Mouse (Mus musculus) forebrain, embryonic 14.5 days (tissue): ENCODE measurements around the gene Ccdc188. TPM values are rescaled to one million over a fixed set of nuclear protein-coding genes. Genes with fewer than 3 reads are reported as not detected.

Experiments
- ATAC-seq: fragments of 200-750 bp; cut with Nextera tagmentation; 2 replicates; pipeline ENCODE4 v1.8.0; 2017; ENCODE audit warnings: mild to moderate bottlenecking, moderate library complexity
- DNase-seq: peaks from one replicate; pipeline ENCODE4 v3.0.0-alpha.2; 2015; ENCODE audit warnings: low spot score
- H3K27ac ChIP-seq: fragments of 300-500 bp; sonication (generic); 2 replicates; pipeline ENCODE4 v1.5.1; 2014; ENCODE audit warnings: low read depth, mild to moderate bottlenecking, control low read depth, low read length, moderate library complexity
- H3K27me3 ChIP-seq: fragments of 300-500 bp; sonication (generic); replicated peaks from 2 replicates; pipeline ENCODE4 v1.6.1; 2014; ENCODE audit warnings: low read length, control low read depth, mixed read lengths; ENCODE audit not compliant: control insufficient read depth, insufficient read depth
- H3K36me3 ChIP-seq: fragments of 300-500 bp; sonication (generic); 2 replicates; pipeline ENCODE4 v1.6.1; 2014; ENCODE audit warnings: low read length, control low read depth; ENCODE audit not compliant: control insufficient read depth, insufficient read depth
- H3K4me1 ChIP-seq: fragments of 300-500 bp; sonication (generic); 2 replicates; pipeline ENCODE4 v1.6.1; 2014; ENCODE audit warnings: antibody characterized with exemption, low read length, control low read depth; ENCODE audit not compliant: control insufficient read depth, insufficient read depth
- H3K4me2 ChIP-seq: fragments of 300-500 bp; sonication (generic); 2 replicates; pipeline ENCODE4 v1.6.1; 2014; ENCODE audit warnings: mild to moderate bottlenecking, control low read depth, low read length
- H3K4me3 ChIP-seq: fragments of 300-500 bp; sonication (generic); 2 replicates; pipeline ENCODE4 v1.5.1; 2014; ENCODE audit warnings: low read depth, low read length, control low read depth
- H3K9ac ChIP-seq: fragments of 300-500 bp; sonication (generic); 2 replicates; pipeline ENCODE4 v1.6.1; 2014; ENCODE audit warnings: mild to moderate bottlenecking, low read length, control low read depth, moderate library complexity
- H3K9me3 ChIP-seq: fragments of 300-500 bp; sonication (generic); replicated peaks from 2 replicates; pipeline ENCODE4 v1.6.1; 2016; ENCODE audit warnings: low read length, control low read depth, mixed read lengths; ENCODE audit not compliant: control insufficient read depth
- WGBS: fragments of 180-500 bp; shearing (Covaris S2); extraction: QIAGEN DNeasy Blood & Tissue Kit; methylation state at CpG from one replicate; pipeline ENCODE4 v1.1.7; 2014; 5-methylcytosine and 5-hydroxymethylcytosine counted together
- polyA plus RNA-seq: library from polyadenylated mRNA; unstranded; fragments of >200 nt; fragmentation: Nextera tagmentation; extraction: Ambion mirVana; gene quantifications from 2 replicates; pipeline ENCODE4 v1.2.1, GENCODE M21; 2014

The Ccdc188 gene
- polyA plus RNA-seq, 1 experiment from 2014 or later, result 0.13 TPM

- H3K27ac ChIP-seq, result peak overlapping the region; percentile 81
- H3K4me1 ChIP-seq, result peaks cover 14% of the 10 kb centered on the region
- peak; percentile 93 for DNase-seq
Measured at GRCm38 (mm10) chr16:18213689-18214088, 4.0 kb upstream of the Ccdc188 start.

GRCm38 (mm10) chr16:18214858-18215257, 2.8 kb upstream of the Ccdc188 start:
- Histone ChIP-seq H3K4me1 (peaks cover 14% of the 10 kb centered on the region), H3K27me3 (no peaks in the 10 kb centered on the region), H3K9me3 (no peaks in the 10 kb centered on the region), H3K36me3 (no peaks in the 10 kb centered on the region), H3K27ac (peak overlapping the region; percentile 81), H3K9ac (peak overlapping the region; percentile 48), H3K4me3 (peak overlapping the region; percentile 14), H3K4me2 (peak overlapping the region; percentile 41)
- DNase-seq (no peak), ATAC-seq (no peak)
- WGBS, result 63% methylated on average over 7 of the region's 7 CpGs

More at GRCm38 (mm10) chr16:18213689-18214088, 4.0 kb upstream of the Ccdc188 start:
- H3K4me2 ChIP-seq, result peak overlapping the region; percentile 41
- H3K9ac ChIP-seq, result peak overlapping the region; percentile 48
- H3K9me3 ChIP-seq, result no peaks in the 10 kb centered on the region
- H3K36me3 ChIP-seq, result no peaks in the 10 kb centered on the region
- WGBS, result 27% methylated on average over 6 of the region's 6 CpGs
- peak overlapping the region; percentile 14; the same call in 1 of the 2 replicates for H3K4me3 ChIP-seq
- H3K27me3 ChIP-seq, result no peaks in the 10 kb centered on the region
- ATAC-seq, result peak; percentile 89

- WGBS, result 79% methylated on average over 9 of the region's 9 CpGs
- DNase-seq (no peak), ATAC-seq (no peak)
- Histone ChIP-seq H3K4me2 (no peak overlapping the region), H3K9me3 (no peaks in the 10 kb centered on the region), H3K4me1 (0 out of 2 replicates have a peak, but pooled peaks cover 9% of the 10 kb centered on the region), H3K27ac (no peak overlapping the region), H3K36me3 (peaks cover 15% of the 10 kb centered on the region), H3K9ac (no peak overlapping the region), H3K27me3 (no peaks in the 10 kb centered on the region), H3K4me3 (no peak overlapping the region)
Measured at GRCm38 (mm10) chr16:18218580-18218996, 909 bp downstream of the Ccdc188 start.

GRCm38 (mm10) chr16:18220001-18220400, 2.3 kb downstream of the Ccdc188 start:
- H3K4me2 ChIP-seq, result no peak overlapping the region
- H3K4me3 ChIP-seq, result no peak overlapping the region
- WGBS, result 65% methylated on average over 8 of the region's 8 CpGs
- peak; percentile 38 for DNase-seq
- peaks cover 29% of the 10 kb centered on the region for H3K36me3 ChIP-seq
- 0 out of 2 replicates have a peak, but pooled peaks have one; percentile 36 for ATAC-seq
- no peaks in the 10 kb centered on the region for H3K9me3 ChIP-seq
- H3K27me3 ChIP-seq, result no peaks in the 10 kb centered on the region
- peak overlapping the region; percentile 27; the same call in 1 of the 2 replicates for H3K27ac ChIP-seq
- no peak overlapping the region for H3K9ac ChIP-seq
- H3K4me1 ChIP-seq, result no peaks in the 10 kb centered on the region

GRCm38 (mm10) chr16:18220856-18221542, 3.3 kb downstream of the Ccdc188 start:
- ATAC-seq (no peak), DNase-seq (no peak)
- WGBS, result 89% methylated on average over 6 of the region's 6 CpGs
- peaks cover 39% of the 10 kb centered on the region for H3K36me3 ChIP-seq
- H3K4me3 ChIP-seq, result no peak overlapping the region
- H3K9ac ChIP-seq, result no peak overlapping the region
- H3K4me2 ChIP-seq, result no peak overlapping the region
- no peaks in the 10 kb centered on the region for H3K9me3 ChIP-seq
- H3K27me3 ChIP-seq, result no peaks in the 10 kb centered on the region
- H3K27ac ChIP-seq, result no peak overlapping the region
- H3K4me1 ChIP-seq, result no peaks in the 10 kb centered on the region

GRCm38 (mm10) chr16:18221543-18221898, 3.8 kb downstream of the Ccdc188 start:
- 74% methylated on average over 11 of the region's 11 CpGs for WGBS

GRCm38 (mm10) chr16:18222188-18222587, 4.5 kb downstream of the Ccdc188 start:
- Histone ChIP-seq H3K9ac (no peak overlapping the region), H3K9me3 (no peaks in the 10 kb centered on the region), H3K27me3 (no peaks in the 10 kb centered on the region), H3K27ac (no peak overlapping the region), H3K4me3 (no peak overlapping the region), H3K36me3 (peaks cover 51% of the 10 kb centered on the region), H3K4me2 (no peak overlapping the region), H3K4me1 (no peaks in the 10 kb centered on the region)
- WGBS, result 88% methylated on average over 11 of the region's 11 CpGs
- ATAC-seq (no peak), DNase-seq (no peak)

More at GRCm38 (mm10) chr16:18221543-18221898, 3.8 kb downstream of the Ccdc188 start:
- Histone ChIP-seq H3K4me2 (no peak overlapping the region), H3K9me3 (no peaks in the 10 kb centered on the region), H3K4me3 (no peak overlapping the region), H3K27ac (no peak overlapping the region), H3K4me1 (no peaks in the 10 kb centered on the region), H3K36me3 (peaks cover 44% of the 10 kb centered on the region), H3K27me3 (no peaks in the 10 kb centered on the region), H3K9ac (no peak overlapping the region)
- no peak for ATAC-seq
- DNase-seq, result no peak

GRCm38 (mm10) chr16:18227187-18227586, 9.5 kb downstream of the Ccdc188 start:
- H3K4me2 ChIP-seq, result no peak overlapping the region
- H3K9me3 ChIP-seq, result no peaks in the 10 kb centered on the region
- peaks cover 8% of the 10 kb centered on the region; the same call in 1 of the 2 replicates for H3K4me1 ChIP-seq
- H3K27ac ChIP-seq, result no peak overlapping the region
- ATAC-seq (no peak), DNase-seq (no peak)
- H3K9ac ChIP-seq, result no peak overlapping the region
- H3K4me3 ChIP-seq, result no peak overlapping the region
- H3K36me3 ChIP-seq, result peaks cover 67% of the 10 kb centered on the region
- 97% methylated on average over 13 of the region's 13 CpGs for WGBS
- no peaks in the 10 kb centered on the region for H3K27me3 ChIP-seq

- Histone ChIP-seq H3K36me3 (peaks cover 59% of the 10 kb centered on the region), H3K9ac (no peak overlapping the region), H3K27ac (no peak overlapping the region), H3K9me3 (no peaks in the 10 kb centered on the region), H3K4me1 (peaks cover 8% of the 10 kb centered on the region; the same call in 1 of the 2 replicates), H3K27me3 (no peaks in the 10 kb centered on the region), H3K4me3 (no peak overlapping the region), H3K4me2 (no peak overlapping the region)
- DNase-seq, result no peak
- 94% methylated on average over 20 of the region's 20 CpGs for WGBS
- ATAC-seq, result no peak
Measured at GRCm38 (mm10) chr16:18227897-18228422, 10.3 kb downstream of the Ccdc188 start.
